Mouse (Mus musculus) cerebellum, adult 18-20 months (tissue): ENCODE data around the gene Zkscan4.

ENCODE experiments used
- DNase-seq, 2 experiments: peaks; one replicate each; pipeline ENCODE4 v3.0.0; 2021

The Zkscan4 gene

GRCm38 (mm10) chr13:21530136-21530535, 51.4 kb downstream of the Zkscan4 start:
- DNase-seq, result no peak

- peak; percentile 90 to 92 for DNase-seq
Observed at GRCm38 (mm10) chr13:21530781-21531201, 52.1 kb downstream of the Zkscan4 start, which contains the start of gene Zkscan8. TSS of gene Zkscan8 (minus strand) at chr13:21531120.
